Mouse (Mus musculus) kidney, embryonic 16.5 days (tissue): ENCODE data around the gene Trim44. TPM values are rescaled to one million over a fixed set of nuclear protein-coding genes. Genes with fewer than 3 reads are reported as not detected.

ENCODE experiments used
- ATAC-seq: fragments of 200-750 bp; cut with Nextera tagmentation; 2 replicates; pipeline ENCODE4 v1.8.0; 2017; ENCODE audit warnings: moderate TSS enrichment; ENCODE audit not compliant: low FRiP score, low TSS enrichment
- H3K27ac ChIP-seq: fragments of 300-500 bp; sonication (generic); 2 replicates; pipeline ENCODE4 v1.5.1; 2014; ENCODE audit warnings: low read length
- H3K27me3 ChIP-seq: fragments of 300-500 bp; sonication (generic); 2 replicates; pipeline ENCODE4 v1.6.1; 2014; ENCODE audit warnings: low read length, control low read depth, mixed read lengths; ENCODE audit not compliant: insufficient read depth
- H3K36me3 ChIP-seq: fragments of 300-500 bp; sonication (generic); 2 replicates; pipeline ENCODE4 v1.6.1; 2014; ENCODE audit warnings: low read length, control low read depth, mixed read lengths; ENCODE audit not compliant: insufficient read depth
- H3K4me1 ChIP-seq: fragments of 300-500 bp; sonication (generic); 2 replicates; pipeline ENCODE4 v1.6.1; 2014; ENCODE audit warnings: low read length, control low read depth, mixed read lengths; ENCODE audit not compliant: insufficient read depth
- H3K4me2 ChIP-seq: fragments of 300-500 bp; sonication (generic); replicated peaks from 2 replicates; pipeline ENCODE4 v1.6.1; 2014; ENCODE audit warnings: low read depth, low read length
- H3K4me3 ChIP-seq: fragments of 300-500 bp; sonication (generic); 2 replicates; pipeline ENCODE4 v1.5.1; 2014; ENCODE audit warnings: mild to moderate bottlenecking, low read length
- H3K9ac ChIP-seq: fragments of 300-500 bp; sonication (generic); replicated peaks from 2 replicates; pipeline ENCODE4 v1.6.1; 2014; ENCODE audit warnings: low read length
- H3K9me3 ChIP-seq: fragments of 300-500 bp; sonication (generic); 2 replicates; pipeline ENCODE4 v1.6.1; 2016; ENCODE audit warnings: low read length, control low read depth
- WGBS: fragments of 180-500 bp; shearing (Covaris S2); extraction: QIAGEN DNeasy Blood & Tissue Kit; methylation state at CpG from one replicate; pipeline ENCODE4 v1.1.7; 2014; 5-methylcytosine and 5-hydroxymethylcytosine counted together
- polyA plus RNA-seq: library from polyadenylated mRNA; unstranded; fragments of >200 nt; fragmentation: Nextera tagmentation; extraction: Ambion mirVana; gene quantifications from 2 replicates; pipeline ENCODE4 v1.2.1, GENCODE M21; 2015

Gene Trim44
- polyA plus RNA-seq: 22.6 and 23.4 TPM in 2 replicates

GRCm38 (mm10) chr2:102407363-102408184 lies at the start of gene Trim44:
Gene Trim44, minus strand, starts transcription at chr2:102407828.
- WGBS: 26% methylated on average over 14 of the region's 14 CpGs
- ATAC-seq: peak; percentile 72; the same call in 1 of the 2 replicates
- Histone ChIP-seq H3K4me2 (peak within 1 kb of the TSS; percentile 31), H3K9ac (no peak within 1 kb of the TSS), H3K9me3 (no peaks in the 10 kb centered on the region), H3K36me3 (no peaks in the 10 kb centered on the region), H3K4me3 (no peak within 1 kb of the TSS; the same call in 1 of the 2 replicates), H3K27me3 (no peaks in the 10 kb centered on the region), H3K4me1 (peaks cover 27% of the 10 kb centered on the region), H3K27ac (0 out of 2 replicates have a peak within 1 kb of the TSS, but pooled peaks have one; percentile 18)

GRCm38 (mm10) chr2:102455126-102455525 lies 47.5 kb upstream of the Trim44 start:
- Histone ChIP-seq H3K9ac (no peak overlapping the region), H3K4me3 (no peak overlapping the region), H3K4me1 (peaks cover 12% of the 10 kb centered on the region), H3K9me3 (no peaks in the 10 kb centered on the region), H3K36me3 (no peaks in the 10 kb centered on the region), H3K27ac (no peak overlapping the region), H3K27me3 (peaks cover 9% of the 10 kb centered on the region), H3K4me2 (no peak overlapping the region)
- ATAC-seq: no peak
- 60% methylated on average over 1 of the region's 1 CpGs for whole genome bisulfite sequencing

GRCm38 (mm10) chr2:102453447-102453846 lies 45.8 kb upstream of the Trim44 start:
- Histone ChIP-seq H3K36me3 (no peaks in the 10 kb centered on the region), H3K4me2 (no peak overlapping the region), H3K9me3 (no peaks in the 10 kb centered on the region), H3K4me1 (peaks cover 26% of the 10 kb centered on the region), H3K9ac (no peak overlapping the region), H3K27ac (no peak overlapping the region), H3K4me3 (no peak overlapping the region), H3K27me3 (peaks cover 9% of the 10 kb centered on the region)
- whole genome bisulfite sequencing: 10% methylated on average over 3 of the region's 3 CpGs
- no peak for ATAC-seq

- Histone ChIP-seq H3K36me3 (no peaks in the 10 kb centered on the region), H3K27ac (peak within 1 kb of the TSS; percentile 88), H3K4me2 (peak within 1 kb of the TSS; percentile 98), H3K27me3 (peaks cover 9% of the 10 kb centered on the region; the same call in 1 of the 2 replicates), H3K4me1 (peaks cover 40% of the 10 kb centered on the region), H3K9me3 (no peaks in the 10 kb centered on the region), H3K9ac (peak within 1 kb of the TSS; percentile 87), H3K4me3 (peak within 1 kb of the TSS; percentile 77)
- peak; percentile 71 for ATAC-seq
- WGBS: under 1% methylated on average over 44 of the region's 49 CpGs
Observed at GRCm38 (mm10) chr2:102451671-102452549, 44.3 kb upstream of the Trim44 start, which contains the start of gene Fjx1. Gene Fjx1, minus strand, starts transcription at chr2:102452499.

GRCm38 (mm10) chr2:102450761-102451670 lies 43.4 kb upstream of the Trim44 start:
- no peaks in the 10 kb centered on the region for H3K9me3 ChIP-seq
- peak overlapping the region; percentile 88 for H3K27ac ChIP-seq
- H3K27me3 ChIP-seq: peaks cover 6% of the 10 kb centered on the region; the same call in 1 of the 2 replicates
- no peaks in the 10 kb centered on the region for H3K36me3 ChIP-seq
- peak overlapping the region; percentile 77 for H3K4me3 ChIP-seq
- peak overlapping the region; percentile 98 for H3K4me2 ChIP-seq
- H3K4me1 ChIP-seq: peaks cover 42% of the 10 kb centered on the region
- peak overlapping the region; percentile 87 for H3K9ac ChIP-seq
- under 1% methylated on average over 104 of the region's 109 CpGs for WGBS
- ATAC-seq: peak; percentile 42

- peak; percentile 17 for ATAC-seq
- under 1% methylated on average over 43 of the region's 43 CpGs for WGBS
- peak overlapping the region; percentile 12 for H3K27ac ChIP-seq
Observed at GRCm38 (mm10) chr2:102450248-102450760, 42.7 kb upstream of the Trim44 start.

GRCm38 (mm10) chr2:102449630-102450247 lies 42.1 kb upstream of the Trim44 start:
- WGBS: under 1% methylated on average over 17 of the region's 17 CpGs
- peak overlapping the region; percentile 12 for H3K27ac ChIP-seq
- peaks cover 39% of the 10 kb centered on the region for H3K4me1 ChIP-seq

More at GRCm38 (mm10) chr2:102450248-102450760, 42.7 kb upstream of the Trim44 start:
- peak overlapping the region; percentile 87 for H3K9ac ChIP-seq
- peak overlapping the region; percentile 98 for H3K4me2 ChIP-seq
- no peaks in the 10 kb centered on the region for H3K9me3 ChIP-seq
- peaks cover 3% of the 10 kb centered on the region; the same call in 1 of the 2 replicates for H3K27me3 ChIP-seq
- peaks cover 42% of the 10 kb centered on the region for H3K4me1 ChIP-seq
- H3K36me3 ChIP-seq: no peaks in the 10 kb centered on the region
- peak overlapping the region; percentile 77 for H3K4me3 ChIP-seq

GRCm38 (mm10) chr2:102449056-102449455 lies 41.4 kb upstream of the Trim44 start:
- Histone ChIP-seq H3K9ac (no peak overlapping the region), H3K4me3 (0 out of 2 replicates have a peak overlapping the region, but pooled peaks have one; percentile 8), H3K4me2 (0 out of 2 replicates have a peak overlapping the region, but pooled peaks have one; percentile 27), H3K4me1 (peaks cover 39% of the 10 kb centered on the region), H3K27me3 (no peaks in the 10 kb centered on the region), H3K27ac (no peak overlapping the region), H3K9me3 (no peaks in the 10 kb centered on the region), H3K36me3 (no peaks in the 10 kb centered on the region)
- 55% methylated on average over 1 of the region's 1 CpGs for WGBS
- ATAC-seq: no peak

More at GRCm38 (mm10) chr2:102449630-102450247, 42.1 kb upstream of the Trim44 start:
- peak overlapping the region; percentile 98 for H3K4me2 ChIP-seq
- H3K36me3 ChIP-seq: no peaks in the 10 kb centered on the region
- peak overlapping the region; percentile 77 for H3K4me3 ChIP-seq
- peak overlapping the region; percentile 87 for H3K9ac ChIP-seq
- no peaks in the 10 kb centered on the region for H3K9me3 ChIP-seq
- no peak for ATAC-seq
- H3K27me3 ChIP-seq: no peaks in the 10 kb centered on the region
